Mouse (Mus musculus) neural tube, embryonic 15.5 days (tissue): ENCODE measurements around the gene Nufip1. TPM values are rescaled to one million over a fixed set of nuclear protein-coding genes. Genes with fewer than 3 reads are reported as not detected.
"Not testable (repeated sequence)": the region's sequence is repeated elsewhere in the genome, so short reads cannot be mapped to it uniquely, and the experiment has no call there.

ENCODE experiments used
- ATAC-seq: fragments of 200-750 bp; cut with Nextera tagmentation; 2 replicates; pipeline ENCODE4 v1.8.0; 2017; ENCODE audit warnings: mild to moderate bottlenecking, moderate TSS enrichment, moderate library complexity; ENCODE audit not compliant: low FRiP score
- H3K27ac ChIP-seq: fragments of 300-500 bp; sonication (generic); replicated peaks from 2 replicates; pipeline ENCODE4 v1.5.1; 2015; ENCODE audit warnings: mild to moderate bottlenecking, inconsistent platforms
- H3K27me3 ChIP-seq: fragments of 300-500 bp; sonication (generic); replicated peaks from 2 replicates; pipeline ENCODE4 v1.6.1; 2015; ENCODE audit warnings: inconsistent platforms
- H3K36me3 ChIP-seq: fragments of 300-500 bp; sonication (generic); 2 replicates; pipeline ENCODE4 v1.6.1; 2015; ENCODE audit warnings: inconsistent platforms
- H3K4me1 ChIP-seq: fragments of 300-500 bp; sonication (generic); 2 replicates; pipeline ENCODE4 v1.6.1; 2015; ENCODE audit warnings: inconsistent platforms
- H3K4me2 ChIP-seq: fragments of 300-500 bp; sonication (generic); 2 replicates; pipeline ENCODE4 v1.6.1; 2015; ENCODE audit warnings: inconsistent platforms, mild to moderate bottlenecking, moderate library complexity
- H3K4me3 ChIP-seq: fragments of 300-500 bp; sonication (generic); replicated peaks from 2 replicates; pipeline ENCODE4 v1.5.1; 2015; ENCODE audit warnings: mild to moderate bottlenecking, inconsistent platforms
- H3K9ac ChIP-seq: fragments of 300-500 bp; sonication (generic); replicated peaks from 2 replicates; pipeline ENCODE4 v1.6.1; 2015; ENCODE audit warnings: mild to moderate bottlenecking, inconsistent platforms
- H3K9me3 ChIP-seq: fragments of 300-500 bp; sonication (generic); replicated peaks from 2 replicates; pipeline ENCODE4 v1.6.1; 2016; ENCODE audit warnings: inconsistent platforms
- WGBS: fragments of 180-500 bp; shearing (Covaris S2); methylation state at CpG from one replicate; pipeline ENCODE4 v1.1.7; 2015; ENCODE audit warnings: mixed read lengths; 5-methylcytosine and 5-hydroxymethylcytosine counted together
- polyA plus RNA-seq: library from polyadenylated mRNA; unstranded; fragments of >200 nt; fragmentation: Nextera tagmentation; extraction: Ambion mirVana; gene quantifications from 2 replicates; pipeline ENCODE4 v1.2.1, GENCODE M21; 2015

Nufip1 gene
- polyA plus RNA-seq, 1 experiment from 2014 or later, result 12.1 TPM

DNA sequence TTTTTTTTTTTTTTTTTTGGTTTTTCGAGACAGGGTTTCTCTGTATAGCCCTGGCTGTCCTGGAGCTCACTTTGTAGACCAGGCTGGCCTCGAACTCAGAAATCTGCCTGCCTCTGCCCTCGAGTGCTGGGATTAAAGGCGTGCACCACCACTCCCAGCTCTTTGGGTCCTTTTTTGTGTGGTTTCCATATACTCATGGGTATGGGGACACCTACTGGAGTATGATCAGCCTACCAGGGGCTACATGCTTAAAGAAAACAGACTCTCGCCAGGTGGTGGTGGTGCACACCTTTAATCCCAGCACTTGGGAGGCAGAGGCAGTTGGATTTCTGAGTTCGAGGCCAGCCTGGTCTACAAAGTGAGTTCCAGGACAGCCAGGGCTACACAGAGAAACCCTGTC, 49.9 kb downstream of the Nufip1 start:
- H3K9ac ChIP-seq, H3K9me3 ChIP-seq, H3K4me3 ChIP-seq, H3K36me3 ChIP-seq, H3K27ac ChIP-seq, H3K4me2 ChIP-seq, ATAC-seq, H3K27me3 ChIP-seq: not testable (repeated sequence)
- peaks cover 10% of the 10 kb centered on the region for H3K4me1 ChIP-seq
- WGBS, result 88% methylated on average over 6 of the region's 6 CpGs

DNA sequence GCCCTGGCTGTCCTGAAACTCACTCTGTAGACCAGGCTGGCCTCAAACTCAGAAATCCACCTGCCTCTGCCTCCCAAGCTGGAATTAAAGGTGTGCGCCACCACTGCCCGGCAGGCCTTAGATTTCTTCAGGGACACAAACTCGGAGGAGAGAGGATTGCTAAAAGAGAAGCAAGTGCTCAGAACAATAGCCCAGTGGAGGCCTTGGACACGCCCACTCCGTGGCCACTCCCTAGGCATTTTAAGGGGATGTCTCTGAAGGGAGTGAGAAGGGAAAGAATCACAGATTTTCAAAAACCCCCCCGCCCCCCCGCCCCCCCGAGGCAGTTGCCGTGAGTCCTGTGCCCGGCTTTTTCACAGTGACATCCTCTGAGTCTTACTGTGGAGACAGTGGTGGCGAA, 53.5 kb downstream of the Nufip1 start:
- Histone ChIP-seq H3K27me3 (no peaks in the 10 kb centered on the region), H3K4me3 (no peak overlapping the region), H3K27ac (no peak overlapping the region), H3K36me3 (no peaks in the 10 kb centered on the region), H3K9ac (no peak overlapping the region), H3K4me1 (peaks cover 10% of the 10 kb centered on the region), H3K9me3 (no peaks in the 10 kb centered on the region), H3K4me2 (no peak overlapping the region)
- 23% methylated on average over 11 of the region's 11 CpGs for WGBS
- ATAC-seq, result no peak

- Histone ChIP-seq H3K27me3 (no peaks in the 10 kb centered on the region), H3K9ac (no peak overlapping the region), H3K4me1 (peaks cover 10% of the 10 kb centered on the region), H3K4me3 (peak overlapping the region; percentile 16; the same call in 1 of the 2 replicates), H3K4me2 (peak overlapping the region; percentile 46), H3K36me3 (no peaks in the 10 kb centered on the region), H3K27ac (no peak overlapping the region), H3K9me3 (no peaks in the 10 kb centered on the region)
- WGBS, result 24% methylated on average over 32 of the region's 32 CpGs
- no peak for ATAC-seq
Observed at GRCm38 (mm10) chr14:76164904-76165755, 54.4 kb downstream of the Nufip1 start.

DNA sequence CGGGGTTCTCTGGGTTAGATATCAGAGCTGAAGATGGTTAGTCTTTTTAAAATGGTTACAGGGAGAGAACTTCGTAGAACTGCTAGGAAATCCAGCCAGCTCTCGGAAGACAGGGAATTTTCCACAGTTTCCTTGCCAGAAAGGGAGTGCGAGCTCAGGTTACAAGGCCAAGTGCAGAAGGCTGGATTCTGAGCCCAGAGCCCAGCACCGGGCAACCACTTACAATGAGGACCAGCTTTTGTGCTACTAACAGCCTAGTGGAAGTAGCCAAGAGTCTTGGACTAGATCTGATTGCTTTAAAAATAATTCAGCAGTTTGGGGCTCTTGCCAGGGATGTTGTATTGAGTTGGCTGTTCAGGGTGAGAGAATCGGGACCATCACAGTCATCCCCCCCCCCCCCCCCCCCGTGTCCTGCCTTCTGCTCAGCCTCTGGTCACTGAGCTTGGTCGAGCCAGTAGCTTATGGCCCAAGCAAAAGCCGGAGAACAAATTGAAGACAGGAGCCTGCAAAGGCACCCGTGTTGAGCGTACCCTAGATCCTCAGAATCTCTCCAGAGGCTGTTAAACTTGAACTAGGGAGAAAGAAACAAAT, 59.3 kb downstream of the Nufip1 start:
- no peak overlapping the region for H3K9ac ChIP-seq
- peak; percentile 63; the same call in 1 of the 2 replicates for ATAC-seq
- no peak overlapping the region for H3K27ac ChIP-seq
- H3K4me3 ChIP-seq, result no peak overlapping the region
- H3K4me2 ChIP-seq, result no peak overlapping the region
- H3K9me3 ChIP-seq, result no peaks in the 10 kb centered on the region
- WGBS, result 70% methylated on average over 11 of the region's 11 CpGs
- no peaks in the 10 kb centered on the region for H3K36me3 ChIP-seq
- H3K27me3 ChIP-seq, result no peaks in the 10 kb centered on the region
- H3K4me1 ChIP-seq, result peaks cover 6% of the 10 kb centered on the region

DNA sequence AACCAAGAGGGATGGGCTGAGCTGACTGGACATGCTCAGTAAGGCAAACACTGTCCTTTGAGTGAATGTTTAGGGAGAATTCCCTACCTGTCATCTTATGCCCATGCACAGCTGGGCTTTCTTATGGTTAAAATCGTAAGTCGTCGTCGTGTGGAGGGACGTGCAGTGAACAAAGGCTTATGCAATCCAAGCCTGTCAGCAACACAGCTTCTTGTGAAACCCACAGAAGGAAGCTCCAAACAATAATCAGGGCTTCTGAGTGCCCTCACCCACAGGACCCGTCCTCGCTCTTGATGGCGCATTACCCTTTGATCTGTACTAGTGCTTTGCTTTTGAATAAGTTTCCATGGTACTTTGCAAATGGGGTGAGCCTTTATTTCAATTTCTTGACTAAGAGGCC, 60.6 kb downstream of the Nufip1 start:
- ATAC-seq, result no peak
- WGBS, result 73% methylated on average over 8 of the region's 8 CpGs
- Histone ChIP-seq H3K27ac (no peak overlapping the region), H3K4me3 (no peak overlapping the region), H3K36me3 (no peaks in the 10 kb centered on the region), H3K9me3 (no peaks in the 10 kb centered on the region), H3K9ac (no peak overlapping the region), H3K27me3 (no peaks in the 10 kb centered on the region), H3K4me1 (0 out of 2 replicates have a peak, but pooled peaks cover 4% of the 10 kb centered on the region), H3K4me2 (no peak overlapping the region)

- Histone ChIP-seq H3K9ac (no peak overlapping the region), H3K9me3 (no peaks in the 10 kb centered on the region), H3K27ac (no peak overlapping the region), H3K4me3 (no peak overlapping the region), H3K4me2 (no peak overlapping the region), H3K36me3 (no peaks in the 10 kb centered on the region), H3K27me3 (no peaks in the 10 kb centered on the region), H3K4me1 (0 out of 2 replicates have a peak, but pooled peaks cover 4% of the 10 kb centered on the region)
- WGBS, result 74% methylated on average over 7 of the region's 7 CpGs
- ATAC-seq, result no peak
Observed at GRCm38 (mm10) chr14:76174328-76174727, 63.6 kb downstream of the Nufip1 start.

DNA sequence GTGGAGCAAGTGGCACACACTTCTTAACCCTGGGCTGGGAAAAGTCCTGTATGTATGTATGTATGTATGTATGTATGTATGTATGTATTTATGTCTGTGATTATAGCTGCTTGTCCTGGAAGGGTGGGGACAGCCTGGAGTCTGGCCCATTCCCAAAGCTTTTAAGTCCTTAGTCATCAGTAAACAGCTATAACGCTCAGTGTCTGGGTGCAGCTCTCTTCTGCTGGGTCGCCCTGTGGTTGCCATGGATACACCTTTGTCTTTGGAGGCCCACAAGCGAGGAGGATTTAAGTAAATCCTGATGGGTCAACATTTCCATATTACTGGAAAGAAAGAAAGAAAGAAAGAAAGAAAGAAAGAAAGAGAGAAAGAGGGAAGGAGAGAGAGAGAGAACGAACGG, 65.1 kb downstream of the Nufip1 start:
- Histone ChIP-seq H3K4me2 (no peak overlapping the region), H3K27ac (no peak overlapping the region), H3K9me3 (no peaks in the 10 kb centered on the region), H3K27me3 (no peaks in the 10 kb centered on the region), H3K36me3 (no peaks in the 10 kb centered on the region), H3K4me3 (no peak overlapping the region), H3K4me1 (0 out of 2 replicates have a peak, but pooled peaks cover 4% of the 10 kb centered on the region), H3K9ac (no peak overlapping the region)
- WGBS, result 14% methylated on average over 5 of the region's 5 CpGs
- ATAC-seq, result no peak

DNA sequence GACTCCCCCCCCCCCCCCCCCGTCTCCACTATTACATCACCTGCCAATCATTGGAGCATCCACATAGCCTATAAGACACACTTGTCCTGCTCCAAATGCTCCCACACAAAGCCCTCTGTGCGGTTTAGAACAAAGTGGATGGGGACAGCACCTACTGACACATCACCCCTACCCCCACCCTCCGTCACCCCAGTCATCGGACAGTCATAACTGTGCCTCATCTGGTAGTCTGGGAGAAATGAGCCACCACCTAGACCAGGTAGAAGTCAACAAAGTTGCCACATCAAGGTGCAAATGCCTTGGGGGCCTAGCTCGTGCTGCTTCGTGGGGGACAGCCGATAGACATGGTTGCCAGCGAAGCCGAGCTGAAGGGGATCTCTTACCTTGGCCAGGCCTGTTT, 66.5 kb downstream of the Nufip1 start:
- no peak overlapping the region for H3K4me3 ChIP-seq
- H3K9ac ChIP-seq, result no peak overlapping the region
- no peaks in the 10 kb centered on the region for H3K27me3 ChIP-seq
- no peaks in the 10 kb centered on the region for H3K9me3 ChIP-seq
- H3K4me1 ChIP-seq, result 0 out of 2 replicates have a peak, but pooled peaks cover 4% of the 10 kb centered on the region
- no peak overlapping the region for H3K4me2 ChIP-seq
- no peaks in the 10 kb centered on the region for H3K36me3 ChIP-seq
- ATAC-seq, result no peak
- WGBS, result 98% methylated on average over 9 of the region's 9 CpGs
- H3K27ac ChIP-seq, result no peak overlapping the region

- Histone ChIP-seq H3K36me3 (no peaks in the 10 kb centered on the region), H3K9me3 (no peaks in the 10 kb centered on the region), H3K27me3 (no peaks in the 10 kb centered on the region), H3K27ac (no peak overlapping the region), H3K4me1 (peaks cover 6% of the 10 kb centered on the region), H3K4me3 (no peak overlapping the region), H3K9ac (no peak overlapping the region), H3K4me2 (no peak overlapping the region)
- WGBS, result 85% methylated on average over 2 of the region's 2 CpGs
- no peak for ATAC-seq
Observed at GRCm38 (mm10) chr14:76178447-76178846, 67.8 kb downstream of the Nufip1 start.

DNA sequence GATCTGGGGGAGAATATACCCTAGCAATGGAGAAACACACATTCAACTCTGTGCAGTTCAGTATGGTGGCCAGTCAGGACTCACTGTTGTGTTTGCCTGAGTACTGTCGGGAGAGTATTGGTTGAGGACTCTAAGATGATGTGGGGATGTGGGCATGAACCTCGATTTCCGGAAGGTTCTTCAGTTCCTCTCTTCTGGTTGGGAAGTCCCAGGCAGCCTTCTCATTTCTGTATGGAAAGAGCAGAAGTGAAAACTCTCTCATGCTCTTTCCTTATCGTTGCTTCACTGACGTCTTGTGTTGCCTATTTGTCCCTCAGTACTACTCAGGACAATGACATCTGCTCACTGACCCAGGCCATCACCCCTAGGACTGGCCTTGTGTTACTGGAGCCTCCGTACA, 68.7 kb downstream of the Nufip1 start:
- Histone ChIP-seq H3K4me2 (no peak overlapping the region), H3K9me3 (no peaks in the 10 kb centered on the region), H3K27ac (no peak overlapping the region), H3K4me1 (peaks cover 9% of the 10 kb centered on the region), H3K4me3 (no peak overlapping the region), H3K27me3 (no peaks in the 10 kb centered on the region), H3K36me3 (no peaks in the 10 kb centered on the region), H3K9ac (no peak overlapping the region)
- no peak for ATAC-seq
- WGBS, result 84% methylated on average over 6 of the region's 6 CpGs

- no peak overlapping the region for H3K27ac ChIP-seq
- no peak overlapping the region for H3K9ac ChIP-seq
- no peak overlapping the region for H3K4me3 ChIP-seq
- H3K9me3 ChIP-seq, result no peaks in the 10 kb centered on the region
- 77% methylated on average over 5 of the region's 5 CpGs for WGBS
- no peak overlapping the region for H3K4me2 ChIP-seq
- no peak for ATAC-seq
- peaks cover 4% of the 10 kb centered on the region for H3K4me1 ChIP-seq
- no peaks in the 10 kb centered on the region for H3K36me3 ChIP-seq
- H3K27me3 ChIP-seq, result no peaks in the 10 kb centered on the region
Observed at GRCm38 (mm10) chr14:76185358-76185757, 74.7 kb downstream of the Nufip1 start.

DNA sequence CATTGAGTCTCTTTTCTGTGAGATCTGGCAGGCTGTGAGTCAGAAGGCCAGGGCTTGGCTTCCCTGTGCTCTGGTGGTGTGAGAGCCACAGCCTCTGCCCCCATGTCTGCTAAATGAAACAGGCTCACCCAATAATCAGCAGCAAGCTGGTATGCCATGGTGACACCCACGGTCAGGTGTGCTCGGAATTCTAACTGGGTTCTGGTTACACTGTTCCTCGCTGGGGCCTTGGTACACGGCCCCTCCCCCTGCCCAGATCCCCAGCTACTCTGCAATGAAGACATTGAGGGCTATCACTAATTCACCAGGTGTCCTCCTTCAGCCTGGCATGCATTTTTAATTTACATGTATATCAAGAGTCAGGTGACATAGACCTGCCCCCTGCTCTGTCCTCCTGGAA, 75.6 kb downstream of the Nufip1 start:
- Histone ChIP-seq H3K4me2 (no peak overlapping the region), H3K4me1 (peaks cover 4% of the 10 kb centered on the region), H3K36me3 (no peaks in the 10 kb centered on the region), H3K27me3 (no peaks in the 10 kb centered on the region), H3K9me3 (no peaks in the 10 kb centered on the region), H3K9ac (no peak overlapping the region), H3K27ac (no peak overlapping the region), H3K4me3 (no peak overlapping the region)
- ATAC-seq, result no peak
- WGBS, result 64% methylated on average over 4 of the region's 4 CpGs
